In genomic region chr7:96838271-96838841, GRCm38 (mm10) we compare ENCODE assay signal across 17 mouse cellular contexts.
DNase-seq lines count a peak whose midpoint lies in the region; ATAC-seq and TF ChIP-seq lines count a peak whose summit lies in the region.
"Had no signal": no experiment of that assay in that cellular context is flagged by ENCODE, and none has a peak within 500 bp of the region (broad histone marks: within the 10 kb centered on the region; RNA-seq: fewer than 3 reads in every experiment).

No protein-coding gene starts in this region.

- H3K4me3 ChIP-seq in forebrain, embryonic 11.5 days (ENCODE audit: low read depth, low read length) = no peak overlapping the region
- no peak overlapping the region for H3K4me3 ChIP-seq in forebrain, embryonic 10.5 days
- no peak overlapping the region for H3K4me3 ChIP-seq in left cerebral cortex, adult 2 months
- H3K4me3 ChIP-seq in forebrain, embryonic 12.5 days (replicated peaks) = no peak overlapping the region
- H3K4me3 ChIP-seq: erythroblast, embryonic 14.5 days; intestine, embryonic 15.5 days; limb, embryonic 10.5 days had no signal

- H3K27me3 ChIP-seq in forebrain, embryonic 11.5 days (ENCODE audit: control insufficient read depth, insufficient read depth, low read length) = no peaks in the 10 kb centered on the region
- H3K27me3 ChIP-seq in forebrain, embryonic 10.5 days (ENCODE audit: poor library complexity, severe bottlenecking) = no peaks in the 10 kb centered on the region
- H3K27me3 ChIP-seq in forebrain, embryonic 12.5 days = no peaks in the 10 kb centered on the region
- H3K27me3 ChIP-seq: intestine, embryonic 15.5 days had no signal

- H3K27ac ChIP-seq in forebrain, embryonic 11.5 days (ENCODE audit: low read depth, low read length) = no peak overlapping the region
- H3K27ac ChIP-seq in forebrain, embryonic 10.5 days = no peak overlapping the region
- peak overlapping the region; percentile 84 for H3K27ac ChIP-seq in left cerebral cortex, adult 2 months
- peak overlapping the region; percentile 51 for H3K27ac ChIP-seq in forebrain, embryonic 12.5 days
- H3K27ac ChIP-seq: intestine, embryonic 15.5 days; limb, embryonic 10.5 days; liver, embryonic 14.5 days; macrophage had no signal

- intact Hi-C loops in left cerebral cortex, adult 2 months (cut with DNase I) = loop anchor here (2.0 to 5.0 kb wide), 5 partner anchors 42 to 626 kb away; no protein-coding TSS in a partner anchor
- intact Hi-C loops in left cerebral cortex, postnatal 10 days (cut with DNase I) = no loop called here
- intact Hi-C loops in left cerebral cortex, postnatal 36 days (cut with DNase I) = loop anchor here (5.0 kb wide), 1 partner anchor 46 kb away; no protein-coding TSS in a partner anchor

- H3K4me1 ChIP-seq in forebrain, embryonic 11.5 days (replicated peaks; ENCODE audit: control insufficient read depth, insufficient read depth, low read length) = peaks cover 2% of the 10 kb centered on the region; the same call in 1 of the 2 replicates
- peaks cover 10% of the 10 kb centered on the region for H3K4me1 ChIP-seq in forebrain, embryonic 10.5 days
- peaks cover 20% of the 10 kb centered on the region for H3K4me1 ChIP-seq in forebrain, embryonic 12.5 days

- TF ChIP-seq CTCF in left cerebral cortex, adult 2 months (IDR thresholded peaks at IDR 0.05) = no peak

- ATAC-seq in forebrain, embryonic 11.5 days (replicated peaks; ENCODE audit: low FRiP score) = peak; percentile 65; the same call in 1 of the 2 replicates
- ATAC-seq in forebrain, embryonic 12.5 days (ENCODE audit: low FRiP score) = peak; percentile 65
- ATAC-seq: intestine, embryonic 15.5 days had no signal

- no peak for DNase-seq in forebrain, embryonic 11.5 days (ENCODE audit: low spot score)
- DNase-seq in forebrain, embryonic 10.5 days (ENCODE audit: extremely low spot score, low spot score) = no peak
- DNase-seq in left cerebral cortex, adult 2 months (ENCODE audit: extremely low spot score in 1 of 2, low spot score in 2 of 2) = peak in 1 of 2 experiments; percentile 51
- no peak for DNase-seq in left cerebral cortex, postnatal 10 days (ENCODE audit: extremely low spot score in 1 of 2, low spot score in 2 of 2)
- DNase-seq in left cerebral cortex, postnatal 36 days (ENCODE audit: low spot score in 2 of 2) = peak; percentile 63 to 70
- DNase-seq in lung, adult 18-20 months = no peak
- DNase-seq in spleen, adult 18-20 months = no peak
- DNase-seq: gastrocnemius, postnatal 10 days; heart, postnatal 14 days; kidney, postnatal 25 days; thymus, postnatal 25 days had no signal

- no peaks in the 10 kb centered on the region for H3K9me3 ChIP-seq in forebrain, embryonic 11.5 days (ENCODE audit: control insufficient read depth, low read length)
- no peaks in the 10 kb centered on the region for H3K9me3 ChIP-seq in forebrain, embryonic 10.5 days
- no peaks in the 10 kb centered on the region for H3K9me3 ChIP-seq in forebrain, embryonic 12.5 days
- H3K9me3 ChIP-seq: intestine, embryonic 15.5 days; limb, embryonic 10.5 days had no signal

- H3K36me3 ChIP-seq in forebrain, embryonic 11.5 days (ENCODE audit: control insufficient read depth, insufficient read depth, low read length) = no peaks in the 10 kb centered on the region
- peaks cover 38% of the 10 kb centered on the region for H3K36me3 ChIP-seq in forebrain, embryonic 10.5 days (replicated peaks)
- peaks cover 18% of the 10 kb centered on the region; the same call in 1 of the 2 replicates for H3K36me3 ChIP-seq in forebrain, embryonic 12.5 days (replicated peaks)
- H3K36me3 ChIP-seq: intestine, embryonic 15.5 days had no signal

- no peak overlapping the region for H3K9ac ChIP-seq in forebrain, embryonic 11.5 days (ENCODE audit: low read length)
- no peak overlapping the region for H3K9ac ChIP-seq in forebrain, embryonic 12.5 days
- H3K9ac ChIP-seq: intestine, embryonic 15.5 days; liver, embryonic 14.5 days had no signal

- 87% methylated on average over 8 of the region's 8 CpGs for WGBS in forebrain, embryonic 11.5 days
- WGBS in forebrain, embryonic 10.5 days = 89% methylated on average over 8 of the region's 8 CpGs
- 83% methylated on average over 8 of the region's 8 CpGs for WGBS in forebrain, embryonic 12.5 days

- no peak overlapping the region for H3K4me2 ChIP-seq in forebrain, embryonic 11.5 days (ENCODE audit: low read depth, low read length, severe bottlenecking)
- no peak overlapping the region for H3K4me2 ChIP-seq in forebrain, embryonic 12.5 days
- H3K4me2 ChIP-seq: intestine, embryonic 15.5 days had no signal

Comparison
In these comparisons a context has a peak if more than half of its experiments do, and no peak if none do; other contexts are left out.
1. DNase-seq: peak in left cerebral cortex, postnatal 36 days (2 of 2); none in forebrain, embryonic 11.5 days (single experiment), forebrain, embryonic 10.5 days (single experiment), left cerebral cortex, postnatal 10 days (0 of 2), lung, adult 18-20 months (0 of 2) and spleen, adult 18-20 months (0 of 2).
2. H3K27ac ChIP-seq: peak in left cerebral cortex, adult 2 months (single experiment) and forebrain, embryonic 12.5 days (single experiment); none in forebrain, embryonic 11.5 days (single experiment) and forebrain, embryonic 10.5 days (single experiment).